Mouse (Mus musculus) frontal cortex, postnatal 10 days (tissue): ENCODE data around the gene Plp2.
"Not testable (repeated sequence)": the region's sequence is repeated elsewhere in the genome, so short reads cannot be mapped to it uniquely, and the experiment has no call there.

Source experiments
- DNase-seq, 2 experiments: peaks; one replicate each; pipeline ENCODE4 v3.0.0; 2022; ENCODE audit warnings: low spot score in 2 of 2, mixed read lengths in 1 of 2

The Plp2 gene

DNA sequence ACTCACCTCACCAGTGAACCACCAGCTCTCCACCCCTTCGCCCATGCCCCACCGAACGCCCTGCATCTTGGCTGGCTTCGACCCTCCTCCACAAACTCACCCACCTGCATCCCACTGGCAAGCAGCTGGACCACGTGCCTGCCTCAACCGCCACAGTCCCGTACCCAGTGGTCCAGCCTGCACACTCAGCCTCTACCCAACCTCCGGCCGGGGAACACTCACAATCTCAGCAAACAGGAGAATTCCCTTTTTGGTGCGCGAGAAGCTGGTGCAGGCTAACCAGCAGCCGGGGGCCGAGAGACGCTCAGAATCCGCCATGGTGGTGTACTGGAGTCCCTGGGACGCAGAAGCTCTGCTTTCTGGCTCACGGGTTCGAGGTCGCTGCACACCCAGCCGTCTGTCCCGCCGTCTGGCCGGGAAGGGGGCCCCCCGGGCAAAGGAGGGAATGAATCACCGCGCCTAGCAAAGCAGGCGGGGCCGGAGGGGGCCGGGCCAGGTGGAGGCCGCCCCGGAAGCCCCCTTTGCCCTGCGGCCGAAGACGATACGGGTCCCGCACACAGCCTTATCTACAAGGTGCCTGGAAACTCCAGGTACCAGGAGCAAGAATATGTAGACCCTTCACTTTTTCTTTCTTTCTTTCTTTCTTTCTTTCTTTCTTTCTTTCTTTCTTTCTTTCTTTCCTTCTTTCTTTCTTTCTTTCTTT, at the start of gene Plp2:
Plp2 (minus strand) TSS at position 470 of the 703 bp plus-strand sequence.
- DNase-seq = peak in 1 of 2 experiments; percentile 28

GRCm38 (mm10) chrX:7716058-7716457, 44.9 kb upstream of the Plp2 start:
- DNase-seq = not testable (repeated sequence)

- DNase-seq = peak; percentile 91 to 93
These were observed 43.1 kb upstream of the Plp2 start, which contains the start of gene Wdr45 for GRCm38 (mm10) chrX:7714135-7714899. Gene Wdr45 (plus strand): TSS chrX:7714333.

GRCm38 (mm10) chrX:7713764-7714134, 42.6 kb upstream of the Plp2 start:
- not testable (repeated sequence) for DNase-seq

DNA sequence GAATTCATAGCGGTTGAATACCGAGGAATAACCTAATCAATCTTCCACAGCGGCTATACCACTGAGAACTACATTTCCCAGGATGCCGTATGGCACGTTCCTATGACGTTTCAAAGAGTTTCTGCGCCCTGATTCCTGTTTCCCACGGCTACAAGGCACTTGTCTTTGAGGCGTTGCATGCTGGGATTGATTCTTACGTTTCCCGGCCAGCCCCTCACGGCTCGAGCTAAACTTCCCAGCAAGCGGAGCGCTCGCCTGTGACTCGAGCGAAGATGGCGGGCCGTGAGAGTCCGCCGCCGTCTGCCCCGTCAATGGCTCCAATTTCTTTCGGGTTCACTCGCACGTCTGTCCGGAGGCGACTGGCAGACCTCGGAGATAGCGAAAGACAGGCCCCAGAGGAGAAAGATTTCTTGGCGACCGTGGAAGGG, 25.8 kb upstream of the Plp2 start, which contains the start of gene Gpkow:
Gpkow (plus strand) TSS at position 178 of the 428 bp plus-strand sequence.
- DNase-seq = peak; percentile 77 to 78

DNA sequence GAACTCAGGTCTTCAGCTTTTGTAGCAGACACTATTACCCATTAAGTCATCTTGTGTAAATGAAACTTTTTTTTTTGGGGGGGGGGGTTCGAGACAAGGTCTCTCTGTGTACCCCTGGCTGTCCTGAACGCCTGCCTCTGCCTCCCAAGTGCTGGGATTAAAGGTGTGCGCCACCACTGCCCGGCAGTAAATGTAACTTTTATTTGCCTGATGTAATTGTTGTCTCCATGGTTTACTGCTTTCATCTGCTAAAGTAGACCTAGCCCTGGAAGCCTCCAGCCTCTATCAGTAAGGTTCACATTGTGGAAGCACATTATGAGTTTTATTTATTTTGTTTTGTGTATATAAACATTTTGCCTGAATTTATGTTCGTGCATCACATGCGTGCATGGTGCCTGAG, 25.3 kb upstream of the Plp2 start:
- no peak for DNase-seq

- no peak for DNase-seq
These were observed 21.7 kb upstream of the Plp2 start for GRCm38 (mm10) chrX:7692862-7693261.

GRCm38 (mm10) chrX:7690486-7690885, 19.3 kb upstream of the Plp2 start:
- no peak for DNase-seq

- no peak for DNase-seq
These were observed 17.1 kb upstream of the Plp2 start for GRCm38 (mm10) chrX:7688321-7688720.

DNA sequence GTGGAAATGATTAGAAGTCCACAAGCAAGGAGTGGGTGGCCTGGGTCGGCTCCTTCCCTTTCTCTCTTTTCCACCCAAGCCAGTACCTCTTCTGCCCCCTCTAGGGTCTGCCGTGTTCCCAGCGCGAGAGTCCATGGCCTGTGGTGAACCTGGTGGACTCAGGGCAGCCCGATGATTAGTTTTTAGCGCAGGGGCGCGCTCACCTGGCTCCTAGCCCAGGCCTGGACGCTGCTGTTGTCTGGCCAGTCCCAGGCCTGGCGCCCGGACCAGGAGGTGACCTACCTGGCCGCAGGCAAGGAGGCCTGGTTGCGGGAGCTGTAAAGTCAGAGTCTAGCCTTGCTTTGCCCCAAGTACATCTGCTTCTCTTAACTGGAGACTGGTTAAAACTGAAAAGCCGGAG, 9.7 kb upstream of the Plp2 start, which contains the start of gene Magix:
Magix (minus strand) TSS at position 388 of the 400 bp plus-strand sequence.
- no peak for DNase-seq

DNA sequence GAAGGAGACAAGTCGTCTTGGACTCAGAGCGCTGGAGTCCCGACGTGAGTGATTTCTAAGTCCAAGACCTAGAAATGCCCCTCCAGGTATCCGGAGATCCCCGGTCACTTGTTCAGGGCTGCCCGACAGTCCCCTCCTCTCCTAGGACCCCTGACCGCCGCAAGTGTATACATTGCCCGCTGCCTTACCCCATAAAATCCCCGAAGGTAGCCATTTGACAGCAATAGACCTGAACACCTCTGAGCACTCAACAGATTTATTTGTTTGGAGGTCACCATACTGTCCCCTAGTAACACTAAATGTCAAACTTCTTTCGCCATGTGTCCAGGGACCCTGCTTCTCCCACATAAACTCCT, 8.8 kb upstream of the Plp2 start:
- no peak for DNase-seq

- DNase-seq = peak; percentile 65 to 75
These were observed 8.3 kb upstream of the Plp2 start for GRCm38 (mm10) chrX:7679405-7680056.

DNA sequence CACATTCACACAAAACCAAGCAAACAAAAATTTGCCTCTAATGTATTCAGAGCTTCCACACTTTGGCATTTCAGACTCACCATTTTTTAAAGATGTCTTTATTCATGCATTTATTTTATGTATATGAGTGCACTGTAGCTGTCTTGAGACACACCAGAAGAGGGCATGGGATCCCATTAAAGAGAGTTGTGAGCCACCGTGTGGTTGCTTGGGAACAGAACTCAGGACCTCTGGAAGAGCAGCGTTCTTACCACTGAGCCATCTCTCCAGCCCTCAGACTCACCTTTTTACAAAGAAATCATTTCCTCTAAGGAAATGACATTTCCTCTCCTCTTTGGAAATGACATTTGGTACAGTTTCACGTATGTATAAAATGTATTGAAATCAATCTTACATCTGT, 7.8 kb upstream of the Plp2 start:
- DNase-seq = no peak

GRCm38 (mm10) chrX:7675001-7675380, 3.8 kb upstream of the Plp2 start:
- no peak for DNase-seq

DNA sequence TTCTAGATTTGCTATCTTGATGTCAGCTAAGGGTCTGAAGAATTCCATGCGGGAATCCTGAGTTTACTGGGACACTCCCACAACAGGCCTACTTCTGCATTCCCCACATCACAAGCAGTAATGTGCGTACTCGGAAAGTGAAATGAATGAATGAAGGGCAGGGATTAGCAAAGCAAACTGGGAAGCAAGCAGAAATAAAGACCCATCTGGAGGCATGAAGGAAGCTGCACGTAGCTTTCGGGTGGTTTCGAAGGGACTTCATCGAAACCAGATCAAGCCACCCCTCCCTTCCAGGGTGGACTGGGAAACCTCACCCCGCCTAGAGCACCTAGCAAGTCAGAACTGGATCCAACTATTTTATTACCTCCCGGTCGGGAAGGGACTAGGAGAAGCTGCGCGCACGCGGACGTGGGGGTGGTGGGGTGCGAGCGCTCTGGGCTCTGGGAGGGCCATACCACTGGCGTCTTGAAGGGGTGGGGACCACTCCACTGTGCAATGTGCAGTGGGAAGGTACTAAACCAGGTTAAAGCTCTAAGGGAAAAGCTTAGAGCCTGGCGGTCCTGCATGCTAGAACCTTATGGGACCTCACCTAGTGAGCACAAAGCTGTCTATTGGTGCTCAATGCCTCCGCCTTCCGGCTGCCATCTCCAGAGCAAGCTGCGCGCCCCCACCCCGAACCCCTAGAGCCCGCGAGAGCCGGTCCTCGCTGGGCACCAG, 3.3 kb upstream of the Plp2 start:
- no peak for DNase-seq

DNA sequence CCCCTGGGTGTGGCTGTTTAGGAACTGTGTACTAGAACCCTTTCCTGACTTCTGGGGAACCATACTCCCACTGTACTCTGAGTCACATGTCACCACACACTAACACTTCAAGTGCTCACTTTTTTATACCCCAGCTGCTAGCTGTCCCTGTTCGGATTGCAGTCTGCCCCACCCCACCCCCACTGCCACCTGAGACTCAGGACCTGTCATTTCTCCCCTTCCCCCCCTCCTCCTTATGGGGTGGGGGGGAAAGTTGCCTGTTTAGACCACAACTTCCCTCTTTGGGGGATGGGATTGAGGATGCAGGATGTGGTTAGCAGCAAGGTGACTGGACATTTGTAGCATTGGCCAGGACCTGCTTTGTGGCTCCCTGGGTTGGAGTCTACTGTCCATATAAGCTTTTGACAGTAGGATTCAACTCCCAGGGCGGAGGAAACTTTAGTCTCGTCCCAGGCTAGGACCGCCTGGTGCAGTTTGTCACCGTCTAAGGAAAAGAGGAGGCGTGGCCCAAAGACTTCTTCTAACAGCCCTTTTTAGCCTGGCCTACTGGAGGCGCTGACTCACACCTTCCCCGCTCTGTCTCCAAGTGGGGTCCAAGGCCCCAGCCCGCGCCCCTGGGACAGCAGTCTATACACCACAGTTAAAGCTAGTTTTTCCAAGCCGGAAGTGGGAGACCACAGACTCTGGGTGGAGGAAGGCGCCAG, 2.5 kb upstream of the Plp2 start:
- no peak for DNase-seq

- no peak for DNase-seq
These were observed 1.5 kb upstream of the Plp2 start for GRCm38 (mm10) chrX:7672739-7673138.

DNA sequence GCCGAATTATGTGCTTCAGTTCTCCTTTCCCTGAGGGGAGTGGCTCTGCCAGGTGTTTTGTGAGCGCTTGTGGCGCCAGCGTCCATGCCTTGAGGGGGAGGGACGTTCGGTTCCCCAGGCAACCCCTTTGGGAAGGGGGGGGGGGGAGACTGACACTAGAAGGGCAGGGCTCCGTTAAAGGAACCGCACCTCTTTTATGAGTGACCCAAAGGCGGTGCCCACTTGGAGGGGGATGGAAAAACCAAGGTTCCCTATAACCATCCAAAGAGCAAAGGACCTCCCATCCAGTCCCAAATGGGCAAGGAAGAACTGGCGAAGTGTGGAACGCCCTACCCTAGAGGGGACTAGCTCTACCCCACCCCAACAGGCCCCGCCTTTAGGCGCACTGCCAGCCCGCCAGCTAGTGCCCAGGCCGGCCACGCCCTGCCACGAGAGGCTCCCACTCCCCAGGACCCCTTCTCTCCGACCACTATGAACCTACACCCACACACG, 754 bp downstream of the Plp2 start:
- DNase-seq = peak; percentile 42 to 45

DNA sequence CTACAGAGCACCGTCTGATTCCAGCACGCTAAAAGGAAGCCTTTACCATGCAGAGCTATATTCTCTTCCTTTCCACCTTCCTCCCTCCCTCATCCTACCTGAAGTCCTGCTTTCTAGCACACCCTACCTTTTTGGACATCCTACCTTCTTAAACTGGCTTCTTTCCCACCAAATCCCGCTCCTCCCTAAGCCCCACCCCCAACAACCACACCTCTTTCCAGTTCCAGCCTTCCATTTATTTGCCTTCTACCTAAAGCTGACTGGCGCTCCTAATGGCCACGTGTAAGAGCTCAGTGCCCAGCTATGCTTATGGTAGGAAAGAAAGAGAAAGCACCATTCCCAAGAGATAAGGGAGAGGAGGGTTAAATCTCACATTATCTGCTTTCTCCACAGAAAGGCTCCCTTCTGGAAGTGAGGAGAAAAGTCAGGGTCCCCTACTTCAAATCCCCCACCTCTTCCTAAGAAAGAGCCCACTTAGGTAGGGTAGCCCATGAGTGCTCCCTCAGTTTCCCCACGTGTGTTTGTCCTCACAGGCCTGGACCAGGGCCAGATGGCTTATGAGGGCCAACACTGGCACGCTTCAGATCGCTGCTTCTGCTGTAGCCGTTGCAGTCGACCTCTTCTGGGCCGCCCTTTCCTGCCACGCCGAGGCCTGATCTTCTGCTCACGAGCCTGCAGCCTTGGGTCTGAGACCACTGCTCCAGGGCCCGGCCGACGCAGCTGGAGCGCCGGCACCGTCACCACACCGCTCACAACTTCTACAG, 5.3 kb downstream of the Plp2 start:
- no peak for DNase-seq

DNA sequence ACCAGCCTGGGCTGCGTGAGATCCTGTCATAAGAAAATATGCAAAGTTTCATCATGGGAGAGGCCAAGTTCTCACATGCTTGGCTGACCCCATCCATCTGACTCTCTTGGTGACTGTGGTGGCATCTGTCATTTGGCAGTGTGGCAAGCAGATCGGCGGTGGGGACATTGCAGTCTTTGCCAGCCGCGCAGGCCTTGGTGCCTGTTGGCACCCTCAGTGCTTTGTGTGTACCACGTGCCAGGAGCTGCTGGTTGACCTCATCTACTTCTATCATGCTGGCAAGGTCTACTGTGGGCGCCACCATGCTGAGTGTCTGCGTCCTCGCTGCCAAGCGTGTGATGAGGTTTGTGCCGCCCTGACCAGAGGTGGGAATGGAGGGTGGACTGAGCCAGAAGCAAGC, 6.4 kb downstream of the Plp2 start:
- no peak for DNase-seq
